In the genomic region with DNA sequence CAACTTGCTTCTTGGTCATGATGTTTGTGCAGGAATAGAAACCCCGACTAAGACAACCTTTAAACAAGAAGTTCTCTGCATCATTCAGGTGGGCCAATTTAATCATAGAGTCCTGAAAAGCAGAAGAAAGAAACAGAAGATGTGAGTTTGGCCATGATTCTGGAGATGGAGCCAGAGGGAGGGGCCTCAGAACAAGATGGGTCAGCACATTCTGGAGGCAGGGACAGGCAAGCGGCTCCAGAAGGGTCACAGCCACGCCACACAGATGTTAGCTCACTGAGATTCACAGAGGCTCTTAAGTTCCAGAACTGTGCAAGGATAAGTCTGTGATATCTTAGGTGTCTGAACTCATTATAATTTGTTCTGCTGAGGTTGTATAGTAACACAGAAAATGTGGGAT, we compare ENCODE assay signal across 21 mouse cellular contexts. TPM values are rescaled to one million over a fixed set of nuclear protein-coding genes. Genes with fewer than 3 reads are reported as not detected.
DNase-seq lines count a peak whose midpoint lies in the region; ATAC-seq lines count a peak whose summit lies in the region.
"Had no signal": no experiment of that assay in that cellular context is flagged by ENCODE, and none has a peak within 500 bp of the region (broad histone marks: within the 10 kb centered on the region; RNA-seq: fewer than 3 reads in every experiment).

No protein-coding gene starts in this region.

- no peak overlapping the region for H3K4me2 ChIP-seq in forebrain, embryonic 15.5 days (replicated peaks)
- no peak overlapping the region for H3K4me2 ChIP-seq in forebrain, embryonic 11.5 days (ENCODE audit: low read depth, low read length, severe bottlenecking)
- H3K4me2 ChIP-seq in hindbrain, embryonic 12.5 days (replicated peaks) = no peak overlapping the region
- no peak overlapping the region for H3K4me2 ChIP-seq in hindbrain, embryonic 16.5 days (ENCODE audit: low read length)
- H3K4me2 ChIP-seq in midbrain, embryonic 13.5 days (replicated peaks) = no peak overlapping the region
- H3K4me2 ChIP-seq in midbrain, embryonic 16.5 days (ENCODE audit: low read length) = no peak overlapping the region
- H3K4me2 ChIP-seq in midbrain, embryonic 14.5 days (ENCODE audit: low read length) = no peak overlapping the region
- H3K4me2 ChIP-seq in intestine, embryonic 15.5 days (replicated peaks) = no peak overlapping the region
- H3K4me2 ChIP-seq: embryonic facial prominence, embryonic 13.5 days had no signal

- no peak overlapping the region for H3K9ac ChIP-seq in forebrain, embryonic 15.5 days (replicated peaks)
- H3K9ac ChIP-seq in forebrain, embryonic 11.5 days (ENCODE audit: low read length) = no peak overlapping the region
- H3K9ac ChIP-seq in hindbrain, embryonic 12.5 days = no peak overlapping the region
- H3K9ac ChIP-seq in hindbrain, embryonic 16.5 days (ENCODE audit: low read depth, low read length) = no peak overlapping the region
- H3K9ac ChIP-seq in midbrain, embryonic 13.5 days (replicated peaks) = no peak overlapping the region
- no peak overlapping the region for H3K9ac ChIP-seq in midbrain, embryonic 16.5 days (ENCODE audit: low read depth, low read length)
- no peak overlapping the region for H3K9ac ChIP-seq in midbrain, embryonic 14.5 days (replicated peaks; ENCODE audit: low read length)
- H3K9ac ChIP-seq in intestine, embryonic 15.5 days = no peak overlapping the region
- H3K9ac ChIP-seq: embryonic facial prominence, embryonic 13.5 days had no signal

- H3K4me3 ChIP-seq in forebrain, embryonic 15.5 days = no peak overlapping the region
- no peak overlapping the region for H3K4me3 ChIP-seq in forebrain, embryonic 11.5 days (ENCODE audit: low read depth, low read length)
- H3K4me3 ChIP-seq in hindbrain, embryonic 12.5 days = no peak overlapping the region
- no peak overlapping the region for H3K4me3 ChIP-seq in hindbrain, embryonic 16.5 days (ENCODE audit: low read length)
- no peak overlapping the region for H3K4me3 ChIP-seq in midbrain, embryonic 13.5 days (replicated peaks)
- H3K4me3 ChIP-seq in midbrain, embryonic 16.5 days (ENCODE audit: low read depth, low read length) = no peak overlapping the region
- no peak overlapping the region for H3K4me3 ChIP-seq in midbrain, embryonic 14.5 days (replicated peaks; ENCODE audit: low read depth, low read length)
- H3K4me3 ChIP-seq in intestine, embryonic 15.5 days (replicated peaks) = no peak overlapping the region
- H3K4me3 ChIP-seq: embryonic facial prominence, embryonic 13.5 days; heart, adult 2 months had no signal

- no peak for ATAC-seq in forebrain, embryonic 15.5 days (replicated peaks)
- ATAC-seq in forebrain, embryonic 11.5 days (replicated peaks; ENCODE audit: low FRiP score) = no peak
- no peak for ATAC-seq in hindbrain, embryonic 12.5 days (ENCODE audit: low FRiP score)
- no peak for ATAC-seq in hindbrain, embryonic 16.5 days
- ATAC-seq in midbrain, embryonic 13.5 days = no peak
- ATAC-seq in midbrain, embryonic 16.5 days = no peak
- ATAC-seq in midbrain, embryonic 14.5 days (ENCODE audit: low FRiP score, low TSS enrichment) = no peak
- ATAC-seq in intestine, embryonic 15.5 days = no peak
- ATAC-seq: forebrain, embryonic 14.5 days; Patski had no signal

- H3K27me3 ChIP-seq in forebrain, embryonic 15.5 days = peaks cover 17% of the 10 kb centered on the region; the same call in 1 of the 2 replicates
- H3K27me3 ChIP-seq in forebrain, embryonic 11.5 days (ENCODE audit: control insufficient read depth, insufficient read depth, low read length) = peaks cover 4% of the 10 kb centered on the region; the same call in 1 of the 2 replicates
- H3K27me3 ChIP-seq in hindbrain, embryonic 12.5 days = peaks cover 19% of the 10 kb centered on the region
- no peaks in the 10 kb centered on the region for H3K27me3 ChIP-seq in hindbrain, embryonic 16.5 days (replicated peaks; ENCODE audit: control insufficient read depth, insufficient read depth, low read length)
- peaks cover 15% of the 10 kb centered on the region; the same call in 1 of the 2 replicates for H3K27me3 ChIP-seq in midbrain, embryonic 13.5 days
- H3K27me3 ChIP-seq in midbrain, embryonic 16.5 days (ENCODE audit: control insufficient read depth, insufficient read depth, low read depth, low read length) = no peaks in the 10 kb centered on the region
- H3K27me3 ChIP-seq in midbrain, embryonic 14.5 days (ENCODE audit: control insufficient read depth, insufficient read depth, low read length) = no peaks in the 10 kb centered on the region
- H3K27me3 ChIP-seq in intestine, embryonic 15.5 days (replicated peaks) = peaks cover 27% of the 10 kb centered on the region

- H3K9me3 ChIP-seq in forebrain, embryonic 15.5 days = no peaks in the 10 kb centered on the region
- H3K9me3 ChIP-seq in forebrain, embryonic 11.5 days (ENCODE audit: control insufficient read depth, low read length) = no peaks in the 10 kb centered on the region
- no peaks in the 10 kb centered on the region for H3K9me3 ChIP-seq in hindbrain, embryonic 12.5 days (replicated peaks)
- H3K9me3 ChIP-seq in hindbrain, embryonic 16.5 days (ENCODE audit: control insufficient read depth, low read length) = no peaks in the 10 kb centered on the region
- H3K9me3 ChIP-seq in midbrain, embryonic 13.5 days = no peaks in the 10 kb centered on the region
- H3K9me3 ChIP-seq in midbrain, embryonic 16.5 days (replicated peaks; ENCODE audit: control insufficient read depth, low read length, poor library complexity, severe bottlenecking) = no peaks in the 10 kb centered on the region
- no peaks in the 10 kb centered on the region for H3K9me3 ChIP-seq in midbrain, embryonic 14.5 days (ENCODE audit: control insufficient read depth, low read length)
- no peaks in the 10 kb centered on the region for H3K9me3 ChIP-seq in intestine, embryonic 15.5 days
- H3K9me3 ChIP-seq: embryonic facial prominence, embryonic 13.5 days had no signal

- WGBS in forebrain, embryonic 15.5 days = 87% methylated on average over 3 of the region's 3 CpGs
- WGBS in forebrain, embryonic 11.5 days = 85% methylated on average over 3 of the region's 3 CpGs
- 89% methylated on average over 3 of the region's 3 CpGs for WGBS in hindbrain, embryonic 12.5 days
- WGBS in hindbrain, embryonic 16.5 days = 95% methylated on average over 3 of the region's 3 CpGs
- 78% methylated on average over 3 of the region's 3 CpGs for WGBS in midbrain, embryonic 13.5 days
- 93% methylated on average over 3 of the region's 3 CpGs for WGBS in midbrain, embryonic 16.5 days
- WGBS in midbrain, embryonic 14.5 days = 85% methylated on average over 3 of the region's 3 CpGs
- WGBS in intestine, embryonic 15.5 days = 74% methylated on average over 3 of the region's 3 CpGs

- H3K4me1 ChIP-seq in forebrain, embryonic 15.5 days = peaks cover 8% of the 10 kb centered on the region; the same call in 1 of the 2 replicates
- peaks cover 3% of the 10 kb centered on the region for H3K4me1 ChIP-seq in forebrain, embryonic 11.5 days (replicated peaks; ENCODE audit: control insufficient read depth, insufficient read depth, low read length)
- H3K4me1 ChIP-seq in hindbrain, embryonic 12.5 days = peaks cover 11% of the 10 kb centered on the region; the same call in 1 of the 2 replicates
- peaks cover 9% of the 10 kb centered on the region for H3K4me1 ChIP-seq in hindbrain, embryonic 16.5 days (ENCODE audit: control insufficient read depth, insufficient read depth, low read depth, low read length)
- H3K4me1 ChIP-seq in midbrain, embryonic 13.5 days (replicated peaks) = peaks cover 11% of the 10 kb centered on the region
- H3K4me1 ChIP-seq in midbrain, embryonic 16.5 days (ENCODE audit: control insufficient read depth, insufficient read depth, low read length) = peaks cover 7% of the 10 kb centered on the region; the same call in 1 of the 2 replicates
- H3K4me1 ChIP-seq in midbrain, embryonic 14.5 days (ENCODE audit: control insufficient read depth, insufficient read depth, low read length) = peaks cover 12% of the 10 kb centered on the region
- H3K4me1 ChIP-seq in intestine, embryonic 15.5 days (replicated peaks) = no peaks in the 10 kb centered on the region
- H3K4me1 ChIP-seq: embryonic facial prominence, embryonic 13.5 days had no signal

- H3K27ac ChIP-seq in forebrain, embryonic 15.5 days (replicated peaks) = 0 out of 2 replicates have a peak overlapping the region, but pooled peaks have one; percentile 47
- no peak overlapping the region for H3K27ac ChIP-seq in forebrain, embryonic 11.5 days (ENCODE audit: low read depth, low read length)
- peak overlapping the region; percentile 60; the same call in 1 of the 2 replicates for H3K27ac ChIP-seq in hindbrain, embryonic 12.5 days
- no peak overlapping the region for H3K27ac ChIP-seq in hindbrain, embryonic 16.5 days (ENCODE audit: low read depth, low read length)
- peak overlapping the region; percentile 79; the same call in 1 of the 2 replicates for H3K27ac ChIP-seq in midbrain, embryonic 13.5 days
- H3K27ac ChIP-seq in midbrain, embryonic 16.5 days (ENCODE audit: low read length) = no peak overlapping the region
- H3K27ac ChIP-seq in midbrain, embryonic 14.5 days (replicated peaks; ENCODE audit: low read depth, low read length) = peak overlapping the region; percentile 77; the same call in 1 of the 2 replicates
- H3K27ac ChIP-seq in intestine, embryonic 15.5 days = no peak overlapping the region
- H3K27ac ChIP-seq: embryonic facial prominence, embryonic 13.5 days; heart, adult 2 months had no signal

- no peaks in the 10 kb centered on the region for H3K36me3 ChIP-seq in forebrain, embryonic 15.5 days
- no peaks in the 10 kb centered on the region for H3K36me3 ChIP-seq in forebrain, embryonic 11.5 days (ENCODE audit: control insufficient read depth, insufficient read depth, low read length)
- H3K36me3 ChIP-seq in hindbrain, embryonic 12.5 days = no peaks in the 10 kb centered on the region
- no peaks in the 10 kb centered on the region for H3K36me3 ChIP-seq in hindbrain, embryonic 16.5 days (ENCODE audit: control insufficient read depth, insufficient read depth, low read length)
- no peaks in the 10 kb centered on the region for H3K36me3 ChIP-seq in midbrain, embryonic 13.5 days
- H3K36me3 ChIP-seq in midbrain, embryonic 16.5 days (ENCODE audit: control insufficient read depth, insufficient read depth, low read length) = no peaks in the 10 kb centered on the region
- no peaks in the 10 kb centered on the region for H3K36me3 ChIP-seq in midbrain, embryonic 14.5 days (ENCODE audit: control insufficient read depth, insufficient read depth, low read length)
- H3K36me3 ChIP-seq in intestine, embryonic 15.5 days = no peaks in the 10 kb centered on the region
- H3K36me3 ChIP-seq: embryonic facial prominence, embryonic 13.5 days had no signal

- no peak for DNase-seq in forebrain, embryonic 11.5 days (ENCODE audit: low spot score)
- no peak for DNase-seq in midbrain, embryonic 14.5 days
- DNase-seq: adrenal gland, adult 2 months; adrenal gland, postnatal 25 days; cerebellum, adult 18-20 months; cerebellum, adult 9-11 months; cerebellum, postnatal 36 days; gastrocnemius, postnatal 10 days; heart, adult 2 months; heart, postnatal 10 days; heart, postnatal 4 days; kidney, adult 11 months had no signal

RNA-seq across cellular contexts. Expression of a gene that starts 25.5 kb away (rescaled TPM):
- 157 and 158 TPM in 2 replicates for polyA plus RNA-seq in forebrain, embryonic 15.5 days (2015; fragmentation: Nextera tagmentation; extraction: Ambion mirVana)
- 199 and 202 TPM in 2 replicates for polyA plus RNA-seq in forebrain, embryonic 11.5 days (2014; fragmentation: Nextera tagmentation; extraction: Ambion mirVana)
- polyA plus RNA-seq in hindbrain, embryonic 12.5 days (2016; fragmentation: Nextera tagmentation; extraction: Ambion mirVana) = 203 and 210 TPM in 2 replicates
- polyA plus RNA-seq in hindbrain, embryonic 16.5 days (2015; fragmentation: Nextera tagmentation; extraction: Ambion mirVana) = 155 and 169 TPM in 2 replicates
- polyA plus RNA-seq in midbrain, embryonic 13.5 days (2015; fragmentation: Nextera tagmentation; extraction: Ambion mirVana) = 172 and 176 TPM in 2 replicates
- 162 and 164 TPM in 2 replicates for polyA plus RNA-seq in midbrain, embryonic 16.5 days (2015; fragmentation: Nextera tagmentation; extraction: Ambion mirVana)
- polyA plus RNA-seq in midbrain, embryonic 14.5 days (2014; fragmentation: Nextera tagmentation; extraction: Ambion mirVana) = 136 and 157 TPM in 2 replicates
- polyA plus RNA-seq in intestine, embryonic 15.5 days (2015; fragmentation: Nextera tagmentation; extraction: Ambion mirVana) = 256 and 276 TPM in 2 replicates

Comparison
In these comparisons a context has a peak if more than half of its experiments do, and no peak if none do; other contexts are left out.
1. H3K27ac ChIP-seq: peak in forebrain, embryonic 15.5 days (single experiment), hindbrain, embryonic 12.5 days (single experiment), midbrain, embryonic 13.5 days (single experiment) and midbrain, embryonic 14.5 days (single experiment); none in forebrain, embryonic 11.5 days (single experiment), hindbrain, embryonic 16.5 days (single experiment), midbrain, embryonic 16.5 days (single experiment) and intestine, embryonic 15.5 days (single experiment).